Mouse (Mus musculus) liver, embryonic 11.5 days (tissue): ENCODE data around the gene Pkm. TPM values are rescaled to one million over a fixed set of nuclear protein-coding genes. Genes with fewer than 3 reads are reported as not detected.

Source experiments
- ATAC-seq: fragments of 200-750 bp; cut with Nextera tagmentation; replicated peaks from 2 replicates; pipeline ENCODE4 v1.8.0; 2017; ENCODE audit warnings: moderate number of reproducible peaks, mild to moderate bottlenecking, moderate TSS enrichment, moderate library complexity; ENCODE audit not compliant: low FRiP score
- DNase-seq: peaks from one replicate; pipeline ENCODE4 v3.0.0-alpha.2; 2017; ENCODE audit warnings: low spot score
- H3K27ac ChIP-seq: fragments of 300-500 bp; sonication (generic); 2 replicates; pipeline ENCODE4 v1.5.1; 2014; ENCODE audit warnings: mild to moderate bottlenecking, low read depth, low read length, control low read depth
- H3K27me3 ChIP-seq: fragments of 300-500 bp; sonication (generic); replicated peaks from 2 replicates; pipeline ENCODE4 v1.6.1; 2014; ENCODE audit warnings: low read length, mixed read lengths; ENCODE audit not compliant: control insufficient read depth, insufficient read depth
- H3K36me3 ChIP-seq: fragments of 300-500 bp; sonication (generic); 2 replicates; pipeline ENCODE4 v1.6.1; 2014; ENCODE audit warnings: mild to moderate bottlenecking, low read length, moderate library complexity, mixed read lengths; ENCODE audit not compliant: control insufficient read depth, insufficient read depth
- H3K4me1 ChIP-seq: fragments of 300-500 bp; sonication (generic); replicated peaks from 2 replicates; pipeline ENCODE4 v1.6.1; 2014; ENCODE audit warnings: low read length, mixed read lengths; ENCODE audit not compliant: control insufficient read depth, insufficient read depth
- H3K4me2 ChIP-seq: fragments of 300-500 bp; sonication (generic); 2 replicates; pipeline ENCODE4 v1.6.1; 2014; ENCODE audit warnings: mild to moderate bottlenecking, control low read depth, moderate library complexity
- H3K4me3 ChIP-seq: fragments of 300-500 bp; sonication (generic); 2 replicates; pipeline ENCODE4 v1.5.1; 2014; ENCODE audit warnings: low read depth, low read length, control low read depth
- H3K9ac ChIP-seq: fragments of 300-500 bp; sonication (generic); 2 replicates; pipeline ENCODE4 v1.6.1; 2014; ENCODE audit warnings: low read depth, low read length, control low read depth
- H3K9me3 ChIP-seq: fragments of 300-500 bp; sonication (generic); 2 replicates; pipeline ENCODE4 v1.6.1; 2016; ENCODE audit warnings: low read length, inconsistent platforms, mixed read lengths; ENCODE audit not compliant: control insufficient read depth
- WGBS: fragments of 180-500 bp; shearing (Covaris S2); extraction: QIAGEN DNeasy Blood & Tissue Kit; methylation state at CpG from one replicate; pipeline ENCODE4 v1.1.7; 2014; 5-methylcytosine and 5-hydroxymethylcytosine counted together
- polyA plus RNA-seq: library from polyadenylated mRNA; unstranded; fragments of >200 nt; fragmentation: Nextera tagmentation; extraction: Ambion mirVana; gene quantifications from 2 replicates; pipeline ENCODE4 v1.2.1, GENCODE M21; 2014

The Pkm gene
- polyA plus RNA-seq, 1 experiment from 2014 or later: 1,209 TPM

DNA sequence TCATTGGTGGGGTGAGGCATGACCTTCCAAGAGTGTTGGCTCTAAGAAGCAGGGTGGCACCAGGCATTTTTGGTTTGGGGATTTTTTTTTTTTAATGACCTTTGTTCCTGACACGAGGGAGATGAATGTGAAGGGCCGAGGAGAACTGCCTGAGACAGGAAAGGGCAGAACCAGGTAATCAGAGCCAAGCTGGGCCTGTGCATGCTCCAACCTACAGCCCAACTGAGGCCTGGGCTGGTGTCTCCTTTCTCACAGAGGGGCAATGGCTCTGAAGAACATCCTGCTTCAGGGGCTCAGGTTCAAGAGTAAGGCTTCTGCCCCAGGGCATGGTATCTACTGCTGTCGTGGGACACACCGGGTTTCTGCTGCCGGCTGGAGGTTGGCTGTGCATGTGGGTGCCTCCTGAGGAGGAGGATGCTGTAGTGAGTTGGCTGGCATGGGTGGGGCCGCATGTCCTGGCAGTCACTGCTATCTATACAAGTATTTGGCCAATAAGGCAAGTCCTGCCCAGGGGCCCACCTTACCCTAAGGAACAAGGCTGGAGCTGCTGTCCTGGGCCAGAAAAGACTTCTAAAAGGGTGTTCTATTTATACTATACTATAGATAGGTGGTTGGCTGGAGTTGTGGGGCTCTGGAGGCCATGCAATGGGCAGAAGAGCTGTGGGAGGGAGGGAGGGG is 5.3 kb downstream of the Pkm start:
- WGBS: 54% methylated on average over 6 of the region's 6 CpGs
- Histone ChIP-seq H3K4me3 (peak overlapping the region; percentile 19; the same call in 1 of the 2 replicates), H3K27me3 (peaks cover 2% of the 10 kb centered on the region; the same call in 1 of the 2 replicates), H3K4me1 (peaks cover 35% of the 10 kb centered on the region), H3K9ac (0 out of 2 replicates have a peak overlapping the region, but pooled peaks have one; percentile 38), H3K4me2 (peak overlapping the region; percentile 85), H3K36me3 (peaks cover 36% of the 10 kb centered on the region; the same call in 1 of the 2 replicates), H3K27ac (no peak overlapping the region), H3K9me3 (no peaks in the 10 kb centered on the region)
- DNase-seq (no peak), ATAC-seq (peak; percentile 61)

DNA sequence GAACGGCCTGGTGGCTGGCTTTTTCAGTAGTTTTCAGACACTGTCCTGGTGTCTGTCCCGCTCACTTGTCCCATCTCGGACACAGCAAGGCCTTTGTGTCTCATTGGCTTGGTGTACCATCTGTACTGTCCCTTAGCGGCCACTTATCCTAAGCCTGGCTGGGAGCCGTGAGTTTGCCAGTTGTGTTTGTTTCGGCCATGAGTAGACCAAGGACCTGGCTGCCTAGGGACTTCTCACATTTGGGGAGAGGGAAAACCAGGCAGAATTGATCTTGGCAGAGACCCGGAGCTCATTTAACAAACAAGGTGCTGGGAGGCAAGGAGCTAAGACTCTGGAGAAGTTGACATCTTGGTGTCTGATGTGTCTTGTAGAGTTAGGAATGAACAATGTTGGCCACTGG is 7.1 kb downstream of the Pkm start:
- H3K4me2 ChIP-seq: no peak overlapping the region
- H3K27ac ChIP-seq: no peak overlapping the region
- H3K9ac ChIP-seq: no peak overlapping the region
- H3K4me3 ChIP-seq: no peak overlapping the region
- 92% methylated on average over 7 of the region's 7 CpGs for WGBS
- ATAC-seq (no peak), DNase-seq (no peak)
- H3K27me3 ChIP-seq: peaks cover 2% of the 10 kb centered on the region; the same call in 1 of the 2 replicates
- no peaks in the 10 kb centered on the region for H3K9me3 ChIP-seq
- peaks cover 35% of the 10 kb centered on the region for H3K4me1 ChIP-seq
- peaks cover 49% of the 10 kb centered on the region for H3K36me3 ChIP-seq

- H3K9ac ChIP-seq: no peak overlapping the region
- H3K36me3 ChIP-seq: peaks cover 56% of the 10 kb centered on the region
- no peaks in the 10 kb centered on the region for H3K9me3 ChIP-seq
- H3K27ac ChIP-seq: no peak overlapping the region
- H3K4me3 ChIP-seq: no peak overlapping the region
- no peak overlapping the region for H3K4me2 ChIP-seq
- DNase-seq (no peak), ATAC-seq (no peak)
- peaks cover 31% of the 10 kb centered on the region for H3K4me1 ChIP-seq
- peaks cover 2% of the 10 kb centered on the region; the same call in 1 of the 2 replicates for H3K27me3 ChIP-seq
- 75% methylated on average over 3 of the region's 3 CpGs for WGBS
Observed at GRCm38 (mm10) chr9:59663957-59664356, 7.8 kb downstream of the Pkm start.

DNA sequence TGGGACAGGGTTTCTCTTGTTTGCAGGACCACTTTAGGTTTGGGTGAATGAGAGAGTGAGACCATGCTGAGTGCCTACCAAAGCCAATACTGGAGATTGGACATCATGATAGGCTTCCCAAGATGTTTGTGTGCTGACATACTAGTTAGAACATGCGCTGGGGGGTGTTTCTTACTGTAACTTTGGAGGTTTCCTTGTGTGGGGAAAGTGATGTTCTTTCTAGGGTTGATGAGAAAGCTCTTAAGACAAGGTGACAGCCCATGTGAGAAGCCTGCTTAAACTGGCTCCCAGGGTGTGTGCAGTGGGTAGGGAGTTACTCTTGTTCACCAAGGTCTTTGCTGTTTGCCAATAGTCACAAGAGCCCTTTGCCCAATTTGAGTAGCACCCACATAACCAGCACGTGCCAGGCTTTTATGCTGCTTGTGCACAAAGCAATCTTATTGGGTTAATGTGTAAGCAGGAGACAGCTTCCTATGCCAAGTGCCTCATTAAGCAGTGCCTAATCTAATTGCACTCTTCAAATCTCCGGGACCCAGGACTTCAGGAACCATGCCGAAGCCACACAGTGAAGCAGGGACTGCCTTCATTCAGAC is 8.6 kb downstream of the Pkm start:
- no peak overlapping the region for H3K4me2 ChIP-seq
- H3K9ac ChIP-seq: no peak overlapping the region
- H3K27ac ChIP-seq: no peak overlapping the region
- peaks cover 2% of the 10 kb centered on the region; the same call in 1 of the 2 replicates for H3K27me3 ChIP-seq
- DNase-seq: no peak
- no peak overlapping the region for H3K4me3 ChIP-seq
- peaks cover 58% of the 10 kb centered on the region for H3K36me3 ChIP-seq
- peaks cover 25% of the 10 kb centered on the region for H3K4me1 ChIP-seq
- no peak for ATAC-seq
- 86% methylated on average over 4 of the region's 4 CpGs for WGBS
- H3K9me3 ChIP-seq: no peaks in the 10 kb centered on the region

DNA sequence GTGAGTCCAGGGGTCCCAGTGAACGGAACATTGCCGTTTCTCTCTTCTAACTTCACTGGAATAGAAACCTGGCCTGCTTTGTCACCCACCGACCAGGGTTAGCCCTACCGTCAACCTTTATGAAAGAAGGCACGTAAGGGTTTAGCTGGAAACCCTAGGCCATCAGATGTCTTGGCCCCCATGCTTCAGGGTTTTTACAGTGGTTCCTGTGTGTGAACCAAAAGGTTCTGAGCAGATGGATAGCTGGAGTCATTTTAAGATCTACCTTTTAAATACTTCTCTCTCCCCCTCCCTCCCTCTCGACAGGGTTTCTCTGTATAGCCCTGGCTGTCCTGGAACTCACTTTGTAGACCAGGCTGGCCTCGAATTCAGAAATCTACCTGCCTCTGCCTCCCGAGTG is 9.8 kb downstream of the Pkm start:
- DNase-seq: no peak
- WGBS: 90% methylated on average over 8 of the region's 8 CpGs
- no peaks in the 10 kb centered on the region for H3K9me3 ChIP-seq
- ATAC-seq: no peak
- no peak overlapping the region for H3K27ac ChIP-seq
- H3K4me2 ChIP-seq: no peak overlapping the region
- H3K9ac ChIP-seq: no peak overlapping the region
- no peak overlapping the region for H3K4me3 ChIP-seq
- H3K27me3 ChIP-seq: peaks cover 2% of the 10 kb centered on the region; the same call in 1 of the 2 replicates
- peaks cover 13% of the 10 kb centered on the region for H3K4me1 ChIP-seq
- H3K36me3 ChIP-seq: peaks cover 64% of the 10 kb centered on the region

DNA sequence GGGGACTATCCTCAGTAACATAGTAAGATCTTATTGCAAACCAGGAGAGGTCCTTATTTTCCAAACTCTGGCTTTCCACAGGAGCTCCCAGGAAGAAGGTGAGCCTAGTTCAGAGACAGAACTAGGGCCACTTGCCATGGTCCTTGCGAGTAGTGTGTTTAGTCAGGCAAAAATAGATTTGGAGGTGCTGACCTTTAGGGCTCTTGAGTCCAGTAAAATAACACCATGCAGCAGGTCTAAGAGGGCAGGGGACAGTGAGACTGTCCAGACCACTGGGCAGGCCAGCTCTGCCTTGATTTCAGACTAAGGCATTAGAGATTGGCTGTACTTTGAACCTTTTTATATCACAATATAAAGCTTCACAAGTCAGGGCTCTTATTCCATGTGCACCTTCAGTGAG is 10.6 kb downstream of the Pkm start:
- WGBS: 90% methylated on average over 1 of the region's 1 CpGs
- Histone ChIP-seq H3K36me3 (peaks cover 65% of the 10 kb centered on the region), H3K9me3 (no peaks in the 10 kb centered on the region), H3K27me3 (peaks cover 2% of the 10 kb centered on the region; the same call in 1 of the 2 replicates), H3K4me2 (no peak overlapping the region), H3K4me1 (peaks cover 8% of the 10 kb centered on the region), H3K4me3 (no peak overlapping the region), H3K27ac (no peak overlapping the region), H3K9ac (no peak overlapping the region)
- DNase-seq: no peak
- ATAC-seq: no peak

GRCm38 (mm10) chr9:59667250-59667649 is 11.1 kb downstream of the Pkm start:
- DNase-seq: no peak
- H3K4me1 ChIP-seq: peaks cover 7% of the 10 kb centered on the region
- WGBS: 73% methylated on average over 4 of the region's 4 CpGs

DNA sequence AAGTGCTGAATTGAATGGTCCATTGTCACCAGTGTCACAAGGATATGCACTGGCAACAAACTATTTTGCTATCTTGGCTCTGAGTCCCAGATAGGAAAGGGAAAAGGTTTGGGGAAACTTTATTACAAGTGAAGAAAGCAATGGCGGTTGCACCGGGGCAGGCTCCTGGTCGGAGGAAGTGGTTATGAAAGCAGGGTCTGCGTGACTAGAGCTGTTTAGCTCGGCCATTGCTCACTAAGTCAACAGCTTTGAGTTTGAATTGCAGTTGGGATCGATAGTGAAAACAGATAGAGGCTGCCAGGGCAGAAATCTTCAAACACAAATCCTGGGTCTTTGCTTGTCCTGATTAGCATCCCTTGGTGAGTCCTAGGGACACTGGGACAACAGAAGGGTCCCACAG is 11.7 kb downstream of the Pkm start:
- ATAC-seq: no peak
- H3K4me3 ChIP-seq: no peak overlapping the region
- WGBS: 68% methylated on average over 6 of the region's 6 CpGs
- peaks cover 11% of the 10 kb centered on the region for H3K4me1 ChIP-seq
- no peak overlapping the region for H3K9ac ChIP-seq
- no peak for DNase-seq
- H3K4me2 ChIP-seq: no peak overlapping the region
- H3K9me3 ChIP-seq: no peaks in the 10 kb centered on the region
- H3K27ac ChIP-seq: no peak overlapping the region
- peaks cover 68% of the 10 kb centered on the region for H3K36me3 ChIP-seq
- peaks cover 2% of the 10 kb centered on the region; the same call in 1 of the 2 replicates for H3K27me3 ChIP-seq

More at GRCm38 (mm10) chr9:59667250-59667649, 11.1 kb downstream of the Pkm start:
- H3K4me3 ChIP-seq: no peak overlapping the region
- peaks cover 2% of the 10 kb centered on the region; the same call in 1 of the 2 replicates for H3K27me3 ChIP-seq
- ATAC-seq: no peak
- no peaks in the 10 kb centered on the region for H3K9me3 ChIP-seq
- no peak overlapping the region for H3K9ac ChIP-seq
- no peak overlapping the region for H3K27ac ChIP-seq
- H3K4me2 ChIP-seq: no peak overlapping the region
- peaks cover 66% of the 10 kb centered on the region for H3K36me3 ChIP-seq
